Mouse (Mus musculus) thymus, adult 2 months (tissue): ENCODE measurements at regions not wholly inside any gene's neighbourhood (a gene's known extent, or its start where the extent isn't known, plus 50 kb on each side); places are given as distances from the start of the nearest gene placed in this dataset.

ENCODE experiments used
- DNase-seq: peaks from one replicate; pipeline ENCODE4 v3.0.0; 2021
- H3K27ac ChIP-seq: fragments of 200-500 bp; 2 replicates; pipeline ENCODE4 v1.5.1; 2012; ENCODE audit warnings: low read length, control low read depth; ENCODE audit not compliant: control insufficient read depth, insufficient read depth
- H3K27me3 ChIP-seq: fragments of 200-500 bp; 2 replicates; pipeline ENCODE4 v1.6.1; 2012; ENCODE audit warnings: mild to moderate bottlenecking, low read length, moderate library complexity, mixed read lengths; ENCODE audit not compliant: control insufficient read depth, insufficient read depth
- H3K36me3 ChIP-seq: fragments of 200-500 bp; 2 replicates; pipeline ENCODE4 v1.6.1; 2012; ENCODE audit warnings: mild to moderate bottlenecking, low read length, moderate library complexity; ENCODE audit not compliant: control insufficient read depth, insufficient read depth
- H3K4me1 ChIP-seq: fragments of 200-500 bp; replicated peaks from 2 replicates; pipeline ENCODE4 v1.6.1; 2012; ENCODE audit warnings: low read length; ENCODE audit not compliant: control insufficient read depth, insufficient read depth
- H3K4me3 ChIP-seq: fragments of 200-500 bp; 2 replicates; pipeline ENCODE4 v1.5.1; 2012; ENCODE audit warnings: mild to moderate bottlenecking, low read length, control low read depth, moderate library complexity; ENCODE audit not compliant: control insufficient read depth, insufficient read depth
- CTCF ChIP-seq: fragments of 200-500 bp; IDR thresholded peaks from 2 replicates; pipeline ENCODE4 v1.5.1; 2012; ENCODE audit warnings: mild to moderate bottlenecking, control low read depth, low read length, moderate library complexity, borderline replicate concordance; ENCODE audit not compliant: control insufficient read depth, poor library complexity, insufficient read depth; ENCODE audit errors: extremely low read depth
- POLR2A ChIP-seq: fragments of 200-500 bp; IDR thresholded peaks from 2 replicates; pipeline ENCODE4 v1.6.1; 2012; ENCODE audit warnings: mild to moderate bottlenecking, low read length, control low read depth, moderate library complexity; ENCODE audit not compliant: control insufficient read depth, poor library complexity, insufficient read depth; ENCODE audit errors: extremely low read depth
- WGBS: fragments of 180-500 bp; shearing (Covaris S2); methylation state at CpG from one replicate; pipeline ENCODE4 v1.1.7; 2018; 5-methylcytosine and 5-hydroxymethylcytosine counted together

- TF ChIP-seq POLR2A (no peak), CTCF (no peak)
- Histone ChIP-seq H3K4me1 (no peaks in the 10 kb centered on the region), H3K27me3 (no peaks in the 10 kb centered on the region), H3K4me3 (no peak overlapping the region), H3K36me3 (no peaks in the 10 kb centered on the region), H3K27ac (no peak overlapping the region)
- 66% methylated on average over 11 of the region's 11 CpGs for WGBS
- DNase-seq: no peak
Observed at GRCm38 (mm10) chr2:106190579-106191322, 187.4 kb upstream of the Dnajc24 start.

DNA sequence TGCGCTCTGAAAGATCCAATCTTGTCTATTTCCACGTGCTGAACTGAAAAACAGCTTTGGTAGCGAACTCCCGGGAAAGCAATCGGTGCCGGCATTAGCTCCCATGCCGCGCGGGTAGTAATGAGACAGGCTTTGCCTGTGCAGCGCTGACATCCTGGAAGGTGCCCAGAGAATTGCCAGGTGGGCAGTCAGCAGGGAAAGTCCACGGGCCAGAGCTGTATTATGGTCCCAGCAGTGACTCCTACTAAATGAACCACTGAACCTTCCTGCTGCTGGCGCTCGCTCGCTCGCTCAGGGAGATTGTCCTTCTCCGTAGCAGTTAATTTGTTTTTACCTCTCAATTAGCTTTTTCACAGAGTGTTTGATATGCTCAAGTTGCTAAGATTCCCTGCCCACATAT, 180.3 kb upstream of the Dnajc24 start:
- DNase-seq: no peak
- Histone ChIP-seq H3K27me3 (no peaks in the 10 kb centered on the region), H3K36me3 (no peaks in the 10 kb centered on the region), H3K27ac (no peak overlapping the region; the same call in 1 of the 2 replicates), H3K4me1 (no peaks in the 10 kb centered on the region), H3K4me3 (no peak overlapping the region)
- TF ChIP-seq POLR2A: no peak
- TF ChIP-seq CTCF: no peak
- WGBS: 80% methylated on average over 16 of the region's 16 CpGs

- TF ChIP-seq POLR2A (no peak), CTCF (no peak)
- DNase-seq: no peak
- Histone ChIP-seq H3K4me3 (no peak overlapping the region), H3K27ac (no peak overlapping the region), H3K4me1 (no peaks in the 10 kb centered on the region), H3K27me3 (no peaks in the 10 kb centered on the region), H3K36me3 (no peaks in the 10 kb centered on the region)
- 18% methylated on average over 9 of the region's 10 CpGs for WGBS
Observed at GRCm38 (mm10) chr2:106182051-106182450, 178.7 kb upstream of the Dnajc24 start.

GRCm38 (mm10) chr2:106162681-106163080, 159.3 kb upstream of the Dnajc24 start:
- Histone ChIP-seq H3K4me1 (no peaks in the 10 kb centered on the region), H3K27me3 (no peaks in the 10 kb centered on the region), H3K36me3 (no peaks in the 10 kb centered on the region), H3K27ac (no peak overlapping the region), H3K4me3 (no peak overlapping the region)
- DNase-seq: no peak
- WGBS: 84% methylated on average over 4 of the region's 4 CpGs
- TF ChIP-seq CTCF: no peak
- TF ChIP-seq POLR2A: no peak

DNA sequence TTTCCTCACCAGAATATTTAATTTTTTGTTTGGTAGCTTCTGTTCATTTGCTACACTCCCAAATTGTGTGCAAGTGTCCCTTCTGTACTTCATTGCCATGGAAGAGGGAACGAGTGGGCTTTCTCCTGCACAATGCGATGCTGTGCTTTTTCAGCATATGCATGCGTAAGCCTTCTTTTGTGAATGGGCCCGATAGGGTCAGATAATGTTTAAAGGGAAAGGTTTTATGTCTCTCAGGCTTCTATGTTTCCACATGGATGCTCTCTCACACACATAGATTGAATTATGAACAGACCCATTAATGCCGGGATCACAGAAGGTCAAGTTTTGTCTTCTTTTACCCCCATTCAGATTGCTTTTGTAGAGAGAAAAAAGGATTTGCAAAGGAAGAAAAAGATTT, 158.5 kb upstream of the Dnajc24 start:
- TF ChIP-seq CTCF (no peak), POLR2A (no peak)
- H3K36me3 ChIP-seq: no peaks in the 10 kb centered on the region
- H3K4me1 ChIP-seq: no peaks in the 10 kb centered on the region
- H3K27ac ChIP-seq: no peak overlapping the region
- H3K27me3 ChIP-seq: no peaks in the 10 kb centered on the region
- no peak overlapping the region for H3K4me3 ChIP-seq
- 92% methylated on average over 5 of the region's 5 CpGs for WGBS
- no peak for DNase-seq

DNA sequence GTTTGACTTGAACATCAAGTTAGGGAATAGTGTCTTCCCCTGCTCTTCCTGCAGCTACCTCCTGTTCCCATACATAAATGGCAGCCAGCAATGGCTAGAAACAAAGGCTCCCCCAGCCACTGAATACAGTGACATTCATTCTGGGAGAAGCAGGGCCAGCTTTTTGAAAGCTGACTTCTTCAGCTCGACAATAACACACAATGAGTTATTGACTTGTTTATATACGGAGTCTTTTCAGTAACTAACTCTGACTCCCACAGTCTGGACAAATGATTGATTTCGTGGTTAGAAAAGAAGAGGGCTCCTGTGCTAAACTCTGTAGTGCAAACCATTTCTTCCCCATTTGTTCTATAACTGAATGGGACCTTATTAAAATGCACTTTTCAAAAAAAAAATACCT, 146.4 kb upstream of the Dnajc24 start:
- H3K4me3 ChIP-seq: no peak overlapping the region
- H3K27me3 ChIP-seq: no peaks in the 10 kb centered on the region
- no peaks in the 10 kb centered on the region for H3K4me1 ChIP-seq
- DNase-seq: no peak
- 33% methylated on average over 3 of the region's 3 CpGs for WGBS
- no peaks in the 10 kb centered on the region for H3K36me3 ChIP-seq
- no peak for TF ChIP-seq POLR2A
- TF ChIP-seq CTCF: no peak
- no peak overlapping the region for H3K27ac ChIP-seq
